Mouse (Mus musculus): ENCODE results near the gene Abhd17a.

DNA sequence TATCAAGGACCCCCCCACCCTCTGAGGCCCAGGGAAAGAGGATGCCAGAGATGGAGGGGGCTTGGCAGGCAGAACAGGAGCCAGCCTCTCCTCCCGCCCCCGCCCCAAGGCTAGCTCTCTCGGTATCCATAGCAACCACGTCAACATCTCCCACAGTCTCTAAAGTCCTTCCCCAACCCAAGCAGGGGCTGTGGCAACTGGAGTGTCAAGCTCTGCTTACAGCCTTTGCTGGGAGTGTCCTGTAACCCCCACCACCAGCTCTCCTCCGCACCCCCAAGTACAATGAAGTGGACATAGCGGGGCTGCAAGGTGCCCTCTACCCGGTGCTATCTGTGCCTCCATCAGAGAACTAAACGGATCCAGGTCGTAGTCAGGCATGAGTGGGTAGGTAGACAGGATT is 16.2 kb downstream of the Abhd17a start:
- no peak for TF ChIP-seq HCFC1 (IDR thresholded peaks at IDR 0.05; ENCODE audit: borderline replicate concordance, insufficient read depth, low read length)
- TF ChIP-seq CHD2 (IDR thresholded peaks at IDR 0.05; ENCODE audit: low read depth, low read length), result no peak

Measured in ES-E14 (cell line).